Mouse (Mus musculus) regulatory T cell (primary cell): Measurements from ENCODE around the gene Apc2.

Experiments
- in situ Hi-C: fragments of 300-600 bp; cut with MboI, MseI; formaldehyde crosslinking; loops from one replicate; pipeline ENCODE4 v1.15.1; 2025; ENCODE audit warnings: high pct_unique_total_duplicates

Apc2 gene

DNA sequence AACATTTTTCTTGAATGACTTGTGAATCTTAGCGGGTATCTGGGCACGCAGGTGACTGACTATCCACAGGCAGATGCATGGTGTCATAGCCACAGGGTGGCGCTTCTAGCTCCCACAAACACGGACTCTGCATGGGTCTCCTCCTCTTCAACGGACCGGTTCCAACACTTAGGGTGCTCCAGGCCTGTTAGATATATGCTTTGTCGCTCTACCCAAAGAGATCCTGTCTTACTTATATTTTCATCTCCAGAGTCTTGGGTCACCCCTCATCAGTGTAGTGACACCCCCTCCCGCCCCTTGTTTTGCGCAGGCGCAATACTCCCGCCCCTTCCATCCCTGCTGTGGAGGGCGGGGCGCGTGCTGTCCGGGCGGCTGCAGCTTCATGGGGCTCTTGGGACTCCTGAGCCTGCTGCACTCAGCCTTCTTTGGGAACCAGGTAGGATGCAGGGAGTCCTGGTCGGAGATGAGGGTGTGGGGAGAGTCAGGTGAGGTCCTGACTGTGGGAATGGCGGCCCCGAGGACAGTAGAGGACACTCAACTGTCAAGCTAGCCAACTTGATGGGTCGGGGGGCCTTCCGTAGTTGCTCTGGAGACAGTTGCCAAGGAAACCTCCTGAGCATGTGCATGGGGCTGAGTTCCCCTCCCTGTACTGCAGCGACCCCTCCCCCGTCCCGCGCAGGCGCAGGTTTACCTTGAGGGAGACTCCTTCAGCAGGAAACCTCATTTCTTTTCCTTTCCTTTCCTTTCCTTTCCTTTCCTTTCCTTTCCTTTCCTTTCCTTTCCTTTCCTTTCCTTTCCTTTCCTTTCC, at the start of gene Apc2:
Gene Apc2 (plus strand): TSS at position 360 of the 808 bp plus-strand sequence.
- in situ Hi-C loops: no loop called here

DNA sequence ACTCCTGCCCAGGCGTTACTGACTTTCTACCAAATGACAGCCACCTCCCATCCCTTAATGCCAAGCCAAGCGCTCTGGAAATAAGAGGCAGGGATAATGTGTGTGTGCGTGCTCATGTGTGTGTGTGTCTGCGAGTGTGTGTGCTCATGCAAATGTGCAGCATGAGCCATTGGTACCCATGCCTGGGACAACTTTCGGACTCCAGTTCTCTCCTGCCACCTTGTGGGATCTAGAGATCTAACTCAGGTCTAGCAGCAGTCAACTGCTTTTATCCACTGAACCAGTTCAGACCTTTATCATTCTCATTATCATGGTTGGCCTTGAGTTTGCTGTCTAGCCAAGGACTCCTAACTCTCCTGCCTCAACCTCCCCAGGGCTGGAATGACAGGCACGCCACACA, 47.9 kb upstream of the Apc2 start:
- in situ Hi-C loops: loop anchor here (5.0 kb wide), 1 partner anchor 71 kb away; the partner anchor contains the start of gene Efna2

DNA sequence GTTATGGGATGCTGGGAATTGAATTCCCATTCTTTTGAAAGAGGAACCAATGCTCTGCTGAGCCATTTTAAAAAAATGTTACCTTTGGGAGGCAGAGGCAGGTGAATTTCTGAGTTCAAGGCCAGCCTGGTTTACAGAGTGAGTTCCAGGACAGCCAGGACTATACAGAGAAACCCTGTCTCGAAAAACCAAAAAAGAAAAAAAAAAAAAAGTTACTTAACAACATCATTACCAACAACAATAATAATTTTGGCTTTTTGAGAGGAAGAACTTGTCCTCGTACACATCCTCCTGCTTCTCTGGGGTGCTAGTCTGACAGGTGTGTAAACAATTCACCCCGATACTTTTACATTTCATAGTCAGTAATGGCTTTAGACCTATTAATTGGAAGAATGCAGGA, 47.3 kb upstream of the Apc2 start:
- in situ Hi-C loops: loop anchor here (5.0 kb wide), 1 partner anchor 71 kb away; the partner anchor contains the start of gene Efna2

- in situ Hi-C loops: loop anchor here (5.0 kb wide), 1 partner anchor 72 kb away; the partner anchor contains the start of gene Efna2
Measured at GRCm38 (mm10) chr10:80248971-80249640, 46.7 kb upstream of the Apc2 start, which contains the start of gene Ndufs7. Ndufs7 (plus strand) TSS chr10:80249121.

GRCm38 (mm10) chr10:80250059-80250458, 45.7 kb upstream of the Apc2 start:
- in situ Hi-C loops: no loop called here

DNA sequence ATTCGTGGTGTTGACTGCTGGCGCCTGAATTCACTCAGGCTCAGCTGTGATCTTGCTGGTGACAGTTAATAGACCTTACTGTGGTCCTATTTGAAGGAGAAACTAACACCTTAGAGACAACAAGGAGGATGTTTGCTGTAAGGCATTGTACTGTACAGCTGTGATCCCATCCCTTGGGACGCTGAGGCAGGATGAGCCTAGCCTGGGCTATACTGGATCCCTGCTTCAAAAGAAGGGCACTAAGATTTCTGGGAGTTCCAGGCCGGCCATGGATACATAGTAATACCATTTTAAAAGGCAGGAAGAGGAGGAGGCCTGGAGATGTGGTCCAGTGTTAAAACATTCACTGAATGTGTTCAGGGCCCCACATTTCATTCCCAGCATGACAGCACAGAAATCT, 45.2 kb upstream of the Apc2 start:
- in situ Hi-C loops: no loop called here

DNA sequence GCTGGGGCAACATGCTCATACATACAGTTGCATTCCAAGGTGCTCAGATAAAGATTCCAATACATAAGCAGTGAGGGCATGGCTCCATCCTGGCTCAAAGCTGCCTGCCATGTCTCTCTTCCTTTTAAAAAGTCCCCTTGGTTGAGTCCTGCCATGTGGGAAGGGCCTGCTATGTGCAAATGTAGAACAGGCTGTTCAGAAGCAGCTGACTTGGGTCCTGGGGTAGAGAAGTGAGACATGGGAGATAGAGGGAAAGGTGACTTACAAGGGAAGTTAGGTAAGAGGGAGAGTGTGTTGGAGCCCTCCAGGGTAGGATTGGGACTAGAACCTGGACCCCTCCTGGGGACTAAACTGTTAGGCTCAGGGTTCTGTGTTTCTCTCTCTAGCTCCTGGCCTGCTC, 43.8 kb upstream of the Apc2 start:
- in situ Hi-C loops: no loop called here

GRCm38 (mm10) chr10:80252493-80253274, 43.1 kb upstream of the Apc2 start:
- in situ Hi-C loops: no loop called here

GRCm38 (mm10) chr10:80253551-80253950, 42.2 kb upstream of the Apc2 start:
- in situ Hi-C loops: no loop called here

GRCm38 (mm10) chr10:80254331-80255297, 41.2 kb upstream of the Apc2 start:
- in situ Hi-C loops: no loop called here

- in situ Hi-C loops: no loop called here
Measured at GRCm38 (mm10) chr10:80255881-80256535, 39.8 kb upstream of the Apc2 start.

- in situ Hi-C loops: no loop called here
Measured at GRCm38 (mm10) chr10:80257936-80258335, 37.8 kb upstream of the Apc2 start.

GRCm38 (mm10) chr10:80258752-80259462, 36.9 kb upstream of the Apc2 start:
- in situ Hi-C loops: no loop called here

GRCm38 (mm10) chr10:80259463-80259805, 36.3 kb upstream of the Apc2 start:
- in situ Hi-C loops: no loop called here

- in situ Hi-C loops: no loop called here
Measured at GRCm38 (mm10) chr10:80259861-80260641, 35.7 kb upstream of the Apc2 start.

- in situ Hi-C loops: no loop called here
Measured at GRCm38 (mm10) chr10:80260642-80261584, 34.9 kb upstream of the Apc2 start, which contains the start of the genes Gamt and Dazap1. Gamt (minus strand) TSS chr10:80261012. Dazap1 (plus strand) TSS chr10:80261486.

DNA sequence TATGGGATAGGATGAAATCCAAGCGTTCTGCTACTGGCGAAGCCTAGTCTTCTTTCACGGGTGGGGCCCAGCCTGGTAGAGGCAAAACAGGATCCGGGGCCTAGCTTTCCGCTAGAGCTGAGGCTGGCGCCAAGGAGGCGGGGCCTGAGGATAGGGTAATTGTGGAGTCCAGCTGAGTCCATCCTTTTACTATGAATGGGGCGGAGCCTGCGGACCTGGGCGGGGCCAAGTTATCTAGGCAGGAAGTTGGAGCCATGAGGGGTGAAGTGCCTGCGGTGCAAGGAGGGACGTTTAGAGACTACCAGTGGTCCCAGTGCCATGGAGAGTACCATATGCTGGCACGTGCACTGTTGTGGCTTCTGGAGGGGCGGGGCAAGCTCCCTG, 34.2 kb upstream of the Apc2 start:
- in situ Hi-C loops: no loop called here

DNA sequence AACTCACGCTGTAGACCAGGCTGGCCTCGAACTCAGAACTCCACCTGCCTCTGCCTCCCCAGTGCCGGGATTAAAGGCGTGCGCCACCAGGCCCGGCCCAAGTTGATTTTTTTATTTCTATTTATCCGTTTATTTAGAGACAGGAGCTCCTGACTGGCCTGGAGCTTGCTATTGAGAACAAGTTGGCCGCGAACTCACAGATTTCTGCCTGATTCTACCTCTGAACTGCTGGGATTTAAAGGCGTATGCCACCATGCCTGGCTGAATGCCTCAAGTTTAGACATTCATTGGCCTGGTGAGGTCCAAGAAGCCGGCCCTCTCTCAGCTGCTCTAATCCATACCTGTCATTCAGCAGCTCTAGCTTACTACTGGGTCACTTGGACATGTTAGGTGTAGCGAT, 33.6 kb upstream of the Apc2 start:
- in situ Hi-C loops: no loop called here
